Mouse (Mus musculus) megakaryocyte, embryonic 14.5 days (primary cell): ENCODE measurements around the gene Tor2a.

Experiments
- FLI1 ChIP-seq: IDR thresholded peaks from 2 replicates; pipeline ENCODE4 v1.6.1; 2012; ENCODE audit warnings: low read length, inconsistent platforms, mixed read lengths
- GATA1 ChIP-seq: IDR thresholded peaks from 3 replicates; pipeline ENCODE4 v1.6.1; 2012; ENCODE audit warnings: mixed read lengths, low read length, inconsistent platforms, borderline replicate concordance

DNA sequence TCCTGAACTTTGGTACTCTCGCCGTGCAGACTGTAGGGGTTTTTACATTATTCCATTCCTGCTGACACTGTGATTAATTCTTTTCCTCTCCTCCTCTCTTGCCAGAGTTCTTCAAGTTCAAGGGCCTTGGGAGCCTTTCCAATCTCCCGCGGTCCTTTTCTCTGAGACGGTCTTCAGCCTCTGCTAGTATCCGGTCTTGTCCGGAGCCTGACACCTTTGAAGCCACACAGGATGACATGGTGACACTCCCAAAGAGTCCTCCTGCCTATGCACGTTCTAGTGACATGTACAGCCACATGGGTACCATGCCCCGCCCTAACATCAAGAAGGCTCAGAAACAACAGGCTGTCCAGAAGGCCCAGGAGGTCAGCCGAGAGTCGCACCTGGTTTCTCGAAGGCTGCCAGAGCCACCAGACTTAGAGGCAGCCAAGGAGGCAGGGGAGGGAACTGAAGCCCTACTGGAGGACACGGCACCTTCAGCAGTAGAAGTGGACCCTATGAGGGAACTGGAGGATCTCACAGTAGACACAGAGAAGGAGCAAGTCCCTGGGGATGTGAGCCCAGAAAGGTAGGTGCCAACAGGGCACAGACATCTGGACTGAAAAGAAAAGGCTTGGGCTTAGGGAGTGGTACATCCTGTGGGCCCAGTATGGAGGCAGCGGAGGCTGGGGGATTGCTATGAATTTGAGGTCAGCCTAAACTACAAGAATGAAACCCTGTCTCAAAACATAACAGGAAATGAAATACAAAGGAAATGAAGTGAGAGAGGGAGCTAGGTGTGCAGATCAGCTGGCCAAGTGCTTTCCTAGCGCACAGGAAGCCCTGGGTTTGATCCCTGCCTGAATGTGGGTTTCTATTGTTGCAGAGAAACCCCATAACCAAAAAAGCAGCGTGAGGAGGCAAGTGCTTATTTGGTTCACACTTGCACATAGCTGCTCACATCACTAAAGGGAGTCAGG, 31.9 kb upstream of the Tor2a start:
- no peak for TF ChIP-seq GATA1
- no peak for TF ChIP-seq FLI1
